Mouse (Mus musculus) activated CD4-positive, CD25-positive, alpha-beta regulatory T cell, adult 4 months (primary cell): ENCODE results near the gene Nrxn2. TPM values are rescaled to one million over a fixed set of nuclear protein-coding genes. Genes with fewer than 3 reads are reported as not detected.

Experiments
- polyA plus RNA-seq, 2 experiments: library from polyadenylated mRNA; unstranded; fragments of 100-300 nt; shearing (Covaris generic); gene quantifications; one replicate each; pipeline ENCODE4 v1.2.1; 2017

The Nrxn2 gene
- polyA plus RNA-seq, 2 experiments from 2014 or later, result 0.16 TPM; not detected in 1

Other genes with a start within 250 kb of the Nrxn2 start
- gene Majin, start 234.3 kb upstream of the Nrxn2 start, polyA plus RNA-seq, result under 1 TPM in 1 of 2 experiments, not detected in 1; 0.60 TPM
- not detected for gene Gpha2, start 192.4 kb upstream of the Nrxn2 start, polyA plus RNA-seq
- gene Ppp2r5b, start 182.9 kb upstream of the Nrxn2 start, polyA plus RNA-seq, result 1 to 10 TPM; 1.4 to 1.5 TPM
- 10 to 100 TPM in 1 of 2 experiments, 1 to 10 TPM in 1; 7.4 to 17.2 TPM for gene Atg2a, start 177.1 kb upstream of the Nrxn2 start, polyA plus RNA-seq
- 10 to 100 TPM; 11.0 to 15.2 TPM for gene Ehd1, start 142.0 kb upstream of the Nrxn2 start, polyA plus RNA-seq
- under 1 TPM; 0.11 to 0.17 TPM for gene Cdc42bpg, start 112.3 kb upstream of the Nrxn2 start, polyA plus RNA-seq
- 10 to 100 TPM; 13.9 to 19.1 TPM for gene Men1, start 83.8 kb upstream of the Nrxn2 start, polyA plus RNA-seq
- 100 to 1,000 TPM in 1 of 2 experiments, 10 to 100 TPM in 1; 82.0 to 116 TPM for gene Map4k2, start 77.6 kb upstream of the Nrxn2 start, polyA plus RNA-seq
- gene Sf1, start 55.0 kb upstream of the Nrxn2 start, polyA plus RNA-seq, result 10 to 100 TPM; 47.6 to 48.6 TPM
- gene Pygm, start 34.3 kb upstream of the Nrxn2 start, polyA plus RNA-seq, result 1 to 10 TPM; 3.7 to 8.0 TPM
- gene Rasgrp2, start 19.4 kb upstream of the Nrxn2 start, polyA plus RNA-seq, result 100 to 1,000 TPM; 128 to 133 TPM
- not detected for gene Slc22a12, start 124.3 kb downstream of the Nrxn2 start, polyA plus RNA-seq